Mouse (Mus musculus) urinary bladder, postnatal 14 days (tissue): Measurements from ENCODE around the gene Entpd2.

Source experiments
- DNase-seq: peaks from one replicate; pipeline ENCODE4 v3.0.0; 2021; ENCODE audit warnings: low spot score

Entpd2 gene

DNA sequence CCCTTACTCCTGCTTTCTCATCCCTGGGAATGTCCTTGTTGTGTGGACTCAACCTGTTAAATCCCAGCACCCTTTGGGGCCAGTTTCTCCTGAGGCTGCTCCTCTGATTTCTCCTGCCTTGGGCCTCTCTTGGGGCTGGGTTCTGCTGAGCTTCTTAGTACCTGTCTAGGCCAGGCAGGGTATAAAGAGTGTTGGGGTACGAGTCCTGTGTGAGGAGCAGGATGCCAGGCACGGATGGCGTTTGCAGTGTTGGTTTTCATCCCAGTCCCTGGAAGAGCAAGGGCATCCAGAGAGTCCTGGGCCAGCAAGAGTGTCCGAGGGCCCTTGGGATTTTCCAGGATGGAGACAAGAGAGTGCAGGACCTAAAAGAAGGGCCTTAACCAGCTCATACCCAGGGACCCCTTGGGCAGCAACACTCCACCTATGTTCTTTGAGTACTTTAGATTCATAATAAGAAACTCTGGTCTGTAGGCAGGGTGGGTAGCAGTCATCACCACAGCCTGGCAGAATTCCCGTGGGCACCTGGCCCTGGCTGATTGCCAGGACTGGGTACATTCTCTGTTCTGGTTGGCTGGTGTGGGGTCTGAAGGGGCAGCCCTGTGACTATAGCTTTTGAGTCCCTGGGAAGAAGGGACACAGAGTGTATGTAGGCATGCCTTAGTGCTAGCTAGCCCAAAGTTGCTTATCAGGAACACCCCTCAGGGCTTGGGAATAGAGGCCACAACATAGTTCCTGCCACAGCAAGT is 33.9 kb downstream of the Entpd2 start:
- no peak for DNase-seq

GRCm38 (mm10) chr2:25430395-25431233 is 34.9 kb downstream of the Entpd2 start:
- DNase-seq: no peak

DNA sequence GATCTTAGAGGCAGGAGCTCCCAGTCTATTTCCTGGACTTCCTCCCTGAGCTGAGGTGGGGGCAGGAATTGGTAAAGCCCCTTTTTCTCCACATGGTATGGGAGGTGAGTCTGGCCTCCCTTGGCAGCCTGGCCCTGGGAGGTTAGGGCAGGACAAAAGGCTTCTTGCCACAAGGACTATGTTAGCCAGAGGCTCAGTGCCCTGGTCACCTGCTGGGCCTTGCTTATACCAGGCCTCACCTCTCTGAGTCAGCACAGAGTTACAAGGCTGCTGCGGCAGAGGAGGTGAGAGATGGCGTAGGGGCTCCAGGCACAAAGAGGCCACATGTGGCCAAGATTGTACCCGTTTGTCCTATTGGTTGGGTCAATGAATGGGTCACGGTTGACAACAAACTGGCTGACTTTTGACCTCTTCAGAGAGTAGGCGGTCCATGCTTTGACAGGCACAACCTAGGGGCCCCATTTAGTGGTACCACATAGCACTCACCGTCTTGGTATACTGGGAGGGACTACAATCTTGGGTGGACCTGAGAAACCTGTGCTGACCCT is 35.7 kb downstream of the Entpd2 start:
- DNase-seq: no peak

DNA sequence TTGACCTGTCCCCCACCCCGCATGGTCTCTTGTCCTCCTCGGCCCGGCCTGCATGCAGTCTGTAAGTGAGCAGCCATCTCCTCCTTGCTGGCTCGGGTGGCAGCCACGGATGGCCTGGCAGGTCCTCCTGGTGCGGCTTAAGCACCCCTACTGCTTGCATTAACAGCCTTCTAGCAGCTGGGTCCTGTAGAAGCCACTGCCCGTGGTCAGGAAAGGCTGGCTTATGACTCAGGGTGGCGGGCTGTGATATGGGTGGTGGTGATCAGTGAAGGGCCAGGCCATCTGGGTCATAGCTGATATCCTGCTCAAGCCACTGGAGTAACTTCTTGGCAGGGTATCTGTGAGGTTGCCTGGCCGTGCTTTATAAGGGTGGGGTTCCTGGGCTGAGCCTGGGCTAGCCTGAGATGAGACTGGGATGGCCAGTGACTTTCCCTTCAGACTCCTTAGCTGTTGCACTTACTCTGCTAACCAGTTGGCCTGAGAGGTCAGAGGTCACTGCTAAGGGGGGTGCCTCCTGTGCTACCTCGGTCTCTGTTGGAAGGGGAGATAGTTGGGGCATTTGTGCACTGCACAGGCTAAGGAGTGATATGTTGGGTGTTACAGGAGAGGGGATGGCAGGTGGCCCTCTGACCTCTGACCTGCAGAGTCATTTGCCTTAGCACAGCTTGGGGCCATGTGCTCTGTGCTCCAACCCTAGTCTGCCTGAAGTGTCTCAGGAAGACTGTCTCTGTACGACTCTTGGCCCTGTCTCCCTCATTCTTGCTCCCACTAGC is 36.8 kb downstream of the Entpd2 start:
- DNase-seq: no peak

GRCm38 (mm10) chr2:25433101-25433500 is 37.4 kb downstream of the Entpd2 start:
- DNase-seq: no peak

DNA sequence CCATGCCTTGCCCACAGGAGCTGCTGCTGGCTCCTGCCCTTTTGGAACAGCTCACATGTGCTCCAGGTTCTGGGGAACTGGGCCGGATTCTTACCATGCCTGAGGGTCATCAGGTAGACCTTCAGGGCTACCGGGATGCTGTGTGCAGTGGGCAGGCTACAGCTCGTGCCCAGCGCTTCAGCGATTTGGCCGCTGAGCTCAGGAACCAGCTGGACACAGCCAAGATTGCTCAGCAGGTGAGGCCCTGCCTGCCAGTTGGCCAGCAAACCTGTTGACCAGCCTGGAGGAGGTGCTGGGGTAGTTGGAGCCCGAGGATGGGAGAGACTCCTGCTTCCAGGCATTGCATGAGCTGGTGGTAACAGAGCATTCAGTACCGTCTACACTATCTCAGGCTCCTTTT is 38.6 kb downstream of the Entpd2 start:
- no peak for DNase-seq

GRCm38 (mm10) chr2:25436286-25436820 is 40.7 kb downstream of the Entpd2 start:
- DNase-seq: no peak

GRCm38 (mm10) chr2:25441067-25441466 is 45.4 kb downstream of the Entpd2 start:
- DNase-seq: no peak

DNA sequence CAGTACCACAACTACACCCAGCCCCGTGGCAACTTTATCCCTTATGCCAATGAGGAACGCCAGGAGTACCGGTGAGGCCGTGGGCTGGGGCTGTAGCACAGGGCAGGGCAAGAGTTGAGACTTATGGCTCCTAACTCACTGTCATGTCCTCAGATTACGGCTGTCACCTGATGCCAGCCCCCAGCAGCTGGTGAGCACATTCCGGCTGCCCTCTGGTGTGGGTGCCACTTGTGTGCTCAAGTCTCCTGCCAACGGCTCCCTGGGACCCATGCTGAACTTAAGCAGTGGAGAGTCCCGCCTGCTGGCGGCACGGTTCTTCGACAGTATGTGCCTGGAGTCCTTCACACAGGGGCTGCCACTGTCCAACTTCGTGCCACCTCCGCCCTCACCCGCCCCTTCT is 47.0 kb downstream of the Entpd2 start:
- DNase-seq: no peak
